Mouse (Mus musculus) kidney, postnatal 4 days (tissue): ENCODE data around the gene Exosc5.

Experiments used
- DNase-seq, 2 experiments: peaks; one replicate each; pipeline ENCODE4 v3.0.0; 2021; ENCODE audit warnings: mixed read lengths in 2 of 2

Exosc5 gene

DNA sequence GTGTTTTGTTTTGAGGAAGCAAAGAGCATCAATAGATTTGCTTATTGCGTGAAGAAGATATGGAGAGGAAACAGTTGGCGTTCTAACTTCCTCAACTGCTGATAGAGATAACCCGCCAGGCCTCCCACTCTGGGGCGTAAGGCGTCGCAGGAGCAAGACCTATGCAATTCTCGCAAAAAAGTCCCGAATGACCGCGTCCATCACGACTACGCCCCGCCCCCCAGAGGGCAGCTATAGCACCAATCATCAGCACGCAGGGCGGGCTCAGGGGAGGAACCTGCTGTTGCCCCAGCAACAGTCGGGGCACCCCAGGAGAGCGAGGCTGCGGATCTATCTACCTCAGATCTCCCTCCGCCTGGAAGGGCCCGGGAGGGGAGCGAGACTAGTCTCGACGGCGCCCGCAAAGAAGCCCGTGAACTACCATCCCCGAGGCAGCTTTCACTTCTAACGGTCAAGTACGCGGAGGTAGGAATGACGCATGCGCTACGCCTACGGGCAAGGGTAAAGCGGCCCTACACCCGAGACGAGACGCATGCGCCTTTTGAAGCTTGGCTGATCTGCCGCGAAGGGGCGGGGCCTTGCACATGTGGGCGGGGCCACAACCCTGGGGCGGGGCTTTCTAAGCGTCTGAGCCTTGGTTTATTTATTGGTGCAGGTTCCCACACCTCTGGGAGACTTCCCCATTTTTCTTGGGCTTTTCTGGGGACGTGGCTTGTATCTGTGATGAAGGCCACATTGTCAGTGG is 21.7 kb downstream of the Exosc5 start, which contains the start of gene B9d2:
TSS of gene B9d2 (plus strand) at position 267 of the 745 bp plus-strand sequence.
- DNase-seq = peak; percentile 98

DNA sequence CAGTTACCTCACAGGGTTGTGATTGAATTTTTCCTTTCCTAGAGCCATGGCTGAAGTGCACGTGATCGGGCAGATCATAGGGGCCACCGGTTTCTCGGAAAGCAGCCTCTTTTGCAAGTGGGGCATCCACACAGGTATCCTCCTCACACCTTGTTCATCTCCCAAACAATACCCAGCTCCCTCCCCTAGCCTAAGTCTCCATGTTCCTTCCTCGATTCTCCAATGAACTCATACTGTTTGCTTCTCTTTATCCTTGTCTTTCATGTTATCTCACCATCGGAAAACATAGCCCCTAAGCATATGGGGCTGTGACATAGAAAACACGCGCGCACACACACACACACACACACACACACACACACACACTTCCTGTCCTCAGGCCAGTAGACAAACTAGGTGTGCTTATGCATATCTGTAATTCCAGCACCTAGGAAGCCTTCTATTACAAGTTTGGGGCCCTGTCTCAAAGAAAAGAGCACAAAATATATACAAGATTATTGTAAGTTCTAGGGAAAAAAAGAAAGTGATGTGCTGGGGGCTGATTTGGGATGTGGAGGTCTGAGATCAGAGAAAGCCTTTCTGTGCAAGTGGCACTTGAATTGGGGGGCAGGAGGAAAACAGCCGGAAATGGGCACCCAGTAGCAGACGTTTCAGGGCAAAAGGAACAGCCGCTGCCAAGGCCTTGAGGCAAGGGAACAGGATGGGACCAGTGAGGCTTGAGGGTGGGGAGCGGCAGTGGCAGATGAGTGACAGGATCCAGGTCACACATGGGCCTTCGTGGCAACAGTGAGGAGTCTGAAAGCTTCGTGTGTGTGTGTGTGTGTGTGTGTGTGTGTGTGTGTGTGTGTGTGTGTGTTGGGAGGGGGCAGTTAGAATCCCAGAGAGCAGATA is 22.6 kb downstream of the Exosc5 start:
- no peak for DNase-seq

DNA sequence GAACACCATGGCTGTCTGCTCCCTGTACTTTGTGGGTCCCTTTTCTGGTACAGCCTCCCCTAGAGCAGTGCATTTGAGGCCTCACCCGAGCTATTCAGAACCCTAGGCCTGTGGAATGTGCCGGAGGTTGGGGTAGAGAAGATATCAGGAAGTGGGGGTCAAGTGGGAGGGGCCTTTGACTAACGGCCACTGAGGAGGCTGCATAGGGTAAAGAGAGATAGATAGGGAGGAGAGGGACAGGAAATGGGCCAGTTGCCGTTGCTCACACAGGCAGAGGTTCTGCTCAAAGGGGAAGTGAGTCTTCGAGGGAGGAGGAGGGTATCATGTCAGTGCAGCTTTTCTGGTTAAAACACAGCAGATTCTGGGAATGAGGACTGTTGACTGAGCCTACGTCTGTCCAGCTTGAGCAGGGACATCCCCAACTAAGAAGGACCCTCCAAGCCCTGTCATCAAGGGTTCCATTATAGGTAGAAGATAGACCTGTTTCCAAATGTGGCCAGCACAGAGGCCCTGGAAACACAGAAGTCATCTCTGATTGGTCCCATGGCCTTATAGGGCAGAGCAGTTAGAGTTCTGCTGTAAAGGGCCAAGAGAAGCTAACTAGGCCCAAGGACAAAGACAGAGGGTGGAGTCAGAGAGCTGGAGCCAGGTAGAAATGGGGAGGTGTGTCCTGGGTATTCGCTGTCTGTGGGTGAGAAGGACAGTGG is 24.7 kb downstream of the Exosc5 start:
- peak; percentile 29 to 49 for DNase-seq

DNA sequence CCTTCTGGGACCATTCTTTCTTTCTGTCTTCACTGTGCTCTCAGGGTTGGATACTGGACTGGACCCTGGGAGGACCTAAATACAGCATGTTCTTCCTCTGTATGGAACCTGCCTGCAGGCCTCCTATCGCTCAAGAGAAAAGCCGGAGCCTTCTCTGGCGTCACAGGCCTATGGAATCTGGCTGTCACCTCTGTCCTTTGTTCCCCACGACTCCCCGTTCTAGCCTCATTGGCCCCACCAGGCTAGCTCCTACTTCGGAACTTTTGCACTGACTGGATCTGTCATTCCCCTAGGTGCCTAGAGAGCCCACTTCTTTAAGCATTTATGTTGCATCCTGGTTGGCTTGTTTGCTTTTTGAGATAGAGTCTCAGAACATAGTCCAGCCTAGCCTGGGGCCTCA is 25.7 kb downstream of the Exosc5 start:
- DNase-seq = no peak

DNA sequence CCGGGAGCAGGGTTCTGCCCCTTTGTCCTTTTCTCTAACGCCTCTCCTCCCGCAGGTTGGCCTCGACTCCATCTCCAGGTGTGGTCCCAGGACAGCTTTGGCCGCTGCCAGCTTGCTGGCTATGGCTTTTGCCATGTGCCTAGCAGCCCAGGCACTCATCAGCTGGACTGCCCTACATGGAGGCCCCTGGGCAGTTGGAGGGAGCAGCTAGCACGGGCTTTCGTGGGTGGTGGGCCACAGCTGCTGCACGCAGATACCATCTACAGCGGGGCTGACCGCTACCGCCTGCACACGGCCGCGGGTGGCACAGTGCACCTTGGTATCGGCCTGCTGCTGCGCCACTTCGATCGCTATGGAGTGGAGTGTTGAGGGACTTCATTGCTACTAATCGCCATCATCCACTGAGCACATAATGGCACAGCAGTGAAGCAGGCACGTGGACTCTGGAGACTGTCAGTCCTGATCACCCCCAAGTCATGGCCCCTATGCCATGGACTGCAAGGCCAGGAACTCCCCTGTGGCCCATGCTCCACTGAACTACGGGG is 27.0 kb downstream of the Exosc5 start:
- no peak for DNase-seq

DNA sequence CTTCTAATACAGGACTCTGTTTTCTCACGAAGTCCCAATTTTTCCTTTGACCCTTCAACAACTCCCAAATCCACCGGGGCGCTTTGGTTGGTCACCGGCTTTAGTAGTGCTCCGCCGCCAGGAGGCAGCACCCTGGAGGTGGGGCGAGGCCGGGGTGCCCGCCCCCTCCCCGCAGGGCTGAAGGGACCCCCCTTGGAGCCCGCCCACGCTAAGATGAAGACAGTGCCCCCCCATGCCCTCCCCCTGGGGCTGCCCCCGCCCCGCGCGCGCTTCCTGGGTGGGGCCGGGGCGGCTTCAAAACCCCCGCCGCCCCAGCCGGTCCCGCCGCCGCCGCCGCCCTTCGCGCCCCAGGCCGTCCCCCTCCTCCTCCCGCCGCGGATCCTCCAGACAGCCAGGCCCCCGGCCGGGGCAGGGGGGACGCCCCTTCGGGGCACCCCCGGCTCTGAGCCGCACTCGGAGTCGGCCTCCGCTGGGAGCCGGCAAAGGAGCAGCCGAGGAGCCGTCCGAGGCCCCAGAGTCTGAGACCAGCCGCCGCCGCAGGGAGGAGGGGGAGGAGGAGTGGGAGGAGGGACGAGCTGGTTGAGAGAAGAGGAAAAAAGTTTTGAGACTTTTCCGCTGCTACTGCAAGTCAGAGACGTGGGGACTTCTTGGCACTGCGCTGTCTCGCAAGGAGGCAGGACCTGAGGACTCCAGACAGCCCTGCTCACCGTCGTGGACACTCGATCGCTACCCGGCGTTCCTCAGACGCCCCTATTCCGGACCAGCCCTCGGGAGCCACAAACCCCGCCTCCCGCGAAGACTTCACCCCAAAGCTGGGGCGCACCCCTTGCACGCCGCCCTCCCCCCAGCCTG is 27.9 kb downstream of the Exosc5 start, which contains the start of gene Tgfb1:
TSS of gene Tgfb1 (plus strand) at position 323 of the 852 bp plus-strand sequence.
- peak; percentile 83 to 88 for DNase-seq

DNA sequence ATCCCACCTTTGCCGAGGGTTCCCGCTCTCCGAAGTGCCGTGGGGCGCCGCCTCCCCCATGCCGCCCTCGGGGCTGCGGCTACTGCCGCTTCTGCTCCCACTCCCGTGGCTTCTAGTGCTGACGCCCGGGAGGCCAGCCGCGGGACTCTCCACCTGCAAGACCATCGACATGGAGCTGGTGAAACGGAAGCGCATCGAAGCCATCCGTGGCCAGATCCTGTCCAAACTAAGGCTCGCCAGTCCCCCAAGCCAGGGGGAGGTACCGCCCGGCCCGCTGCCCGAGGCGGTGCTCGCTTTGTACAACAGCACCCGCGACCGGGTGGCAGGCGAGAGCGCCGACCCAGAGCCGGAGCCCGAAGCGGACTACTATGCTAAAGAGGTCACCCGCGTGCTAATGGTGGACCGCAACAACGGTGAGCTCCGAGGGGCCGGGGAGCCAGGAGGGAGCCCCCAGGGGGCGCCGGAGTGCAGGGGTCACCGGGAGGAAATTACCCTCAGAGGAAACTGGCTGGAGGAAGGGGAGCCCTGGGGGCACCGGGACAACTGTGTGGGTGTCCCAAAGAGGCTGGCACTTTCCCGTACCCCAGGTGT is 28.9 kb downstream of the Exosc5 start:
- DNase-seq = peak; percentile 73 to 77

DNA sequence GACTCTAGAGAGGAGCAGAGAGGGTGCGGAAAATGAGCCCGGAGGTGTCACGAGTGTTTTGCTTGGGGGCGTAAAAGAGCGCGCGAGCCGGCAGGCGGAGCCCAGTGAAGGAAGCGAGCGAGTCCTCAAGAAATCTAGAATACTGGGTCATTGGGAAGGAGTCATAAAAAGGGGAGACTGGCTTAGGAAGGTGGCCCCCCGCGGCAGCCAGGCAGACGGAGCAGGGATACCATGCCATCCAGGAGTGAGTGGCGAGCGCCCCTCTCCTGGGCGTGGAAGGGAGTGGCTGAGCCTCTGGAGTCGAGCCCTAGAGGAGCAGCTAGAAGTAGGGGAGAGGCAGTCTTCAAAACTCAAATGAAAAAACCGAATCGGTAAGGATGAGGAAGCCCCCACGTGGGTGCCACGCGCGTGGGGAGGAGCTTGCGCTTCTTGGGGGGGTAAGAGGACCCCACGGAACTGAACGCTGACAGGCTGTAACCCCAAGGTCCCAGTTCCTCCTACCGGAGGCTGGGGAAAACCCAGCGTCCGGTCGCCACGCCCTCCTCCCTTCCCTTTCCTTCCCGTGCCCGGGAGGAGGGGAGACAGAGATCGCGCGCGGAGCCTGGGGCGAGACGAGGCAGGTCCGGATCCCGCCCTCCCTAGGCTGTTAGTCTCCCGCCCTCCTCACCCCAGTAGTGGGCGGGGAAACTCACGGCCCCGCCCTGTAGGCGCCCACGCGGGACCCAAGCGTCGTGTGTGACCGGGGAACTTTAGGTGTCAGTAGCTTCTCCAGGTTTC is 30.0 kb downstream of the Exosc5 start:
- peak; percentile 75 to 86 for DNase-seq

DNA sequence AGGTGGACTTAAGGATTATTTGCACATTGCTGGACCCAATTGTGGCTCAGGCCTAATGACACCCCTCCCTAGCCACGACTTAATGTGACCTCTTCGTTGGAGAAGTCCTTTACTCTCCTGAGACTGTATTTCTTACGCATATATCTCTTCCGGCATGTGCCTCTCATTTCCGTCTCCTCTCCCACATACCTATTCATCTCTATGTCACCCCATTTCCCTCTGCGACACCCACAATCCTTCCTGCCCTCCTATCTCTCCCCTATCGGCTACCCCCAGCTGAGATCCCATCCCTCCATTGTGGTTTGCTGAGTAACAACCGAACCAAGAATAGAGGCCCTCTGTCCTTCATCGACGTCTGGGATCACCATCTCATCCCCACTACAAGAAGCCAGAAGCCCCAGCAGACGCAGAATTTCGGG is 30.6 kb downstream of the Exosc5 start:
- peak in 1 of 2 experiments; percentile 17 for DNase-seq

DNA sequence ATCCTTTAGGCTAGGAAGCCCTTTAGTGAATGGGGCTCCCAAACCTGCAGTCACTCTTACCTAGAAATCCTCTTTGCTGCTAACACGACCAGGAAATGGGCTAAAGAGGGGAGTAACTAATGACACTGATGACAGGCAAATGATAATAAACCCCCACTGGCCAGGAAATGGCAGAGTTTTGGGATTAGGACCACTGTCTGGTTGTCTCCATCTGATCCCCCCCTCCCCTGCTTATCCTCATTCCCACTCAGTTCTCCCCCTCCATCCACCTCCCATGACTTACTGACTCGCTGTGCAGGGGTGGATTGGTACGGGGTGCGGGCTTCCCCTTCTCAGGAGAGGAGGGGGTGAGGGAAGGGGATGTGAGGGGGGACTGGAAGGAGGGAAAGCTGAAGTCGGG is 31.1 kb downstream of the Exosc5 start:
- DNase-seq = no peak

DNA sequence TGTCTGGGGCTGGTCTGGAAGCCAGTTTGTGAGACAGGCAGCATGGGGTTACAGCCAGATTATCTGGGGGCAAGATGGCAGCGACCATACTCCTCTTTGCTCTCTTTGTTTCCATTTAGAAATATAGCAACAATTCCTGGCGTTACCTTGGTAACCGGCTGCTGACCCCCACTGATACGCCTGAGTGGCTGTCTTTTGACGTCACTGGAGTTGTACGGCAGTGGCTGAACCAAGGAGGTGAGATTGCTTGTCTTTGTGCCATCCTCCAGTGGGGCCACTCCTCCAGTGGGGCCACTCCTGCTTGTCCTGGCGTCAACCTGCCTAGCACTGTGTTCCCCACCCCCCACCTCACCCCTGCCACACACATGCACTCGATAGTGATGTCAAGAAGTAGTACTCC is 35.1 kb downstream of the Exosc5 start:
- no peak for DNase-seq

DNA sequence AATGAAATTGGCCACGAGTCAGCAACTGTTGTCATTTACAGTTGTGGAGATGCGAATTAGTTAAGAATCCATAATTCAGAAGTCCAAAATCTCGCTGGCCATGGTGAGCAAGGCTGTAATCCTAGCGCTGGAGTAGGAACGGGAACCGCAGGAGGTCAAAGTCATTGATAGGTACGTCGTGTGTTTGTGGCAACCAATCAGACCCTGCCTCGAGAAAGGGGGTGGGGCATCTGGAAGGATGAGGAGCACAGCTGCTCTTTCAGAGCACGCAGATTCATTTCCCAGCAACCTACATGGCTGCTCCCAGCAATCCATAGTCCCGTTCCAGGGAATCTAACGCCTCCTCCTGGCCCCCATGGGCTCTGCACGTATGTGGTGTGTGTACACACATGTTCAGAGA is 40.9 kb downstream of the Exosc5 start:
- no peak for DNase-seq

DNA sequence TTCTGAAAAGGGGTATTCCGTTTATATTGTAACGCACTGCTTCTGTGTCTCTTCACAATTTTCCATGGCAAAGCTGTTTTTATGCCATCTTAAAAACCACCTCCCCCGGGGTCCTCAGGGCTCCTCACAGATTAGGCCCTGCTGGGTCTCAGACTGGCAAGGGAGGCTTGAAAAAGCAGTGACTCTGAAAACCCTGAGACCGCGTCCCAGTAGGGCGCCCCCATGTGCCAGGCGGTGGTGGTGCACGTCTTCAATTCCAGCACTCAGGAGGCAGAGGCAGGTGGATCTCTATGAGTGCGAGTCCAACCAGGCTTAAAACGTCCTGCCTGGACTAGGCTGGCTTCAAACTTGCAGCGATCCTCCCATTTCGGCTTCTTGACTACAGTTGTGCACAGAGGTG is 41.8 kb downstream of the Exosc5 start:
- no peak for DNase-seq

DNA sequence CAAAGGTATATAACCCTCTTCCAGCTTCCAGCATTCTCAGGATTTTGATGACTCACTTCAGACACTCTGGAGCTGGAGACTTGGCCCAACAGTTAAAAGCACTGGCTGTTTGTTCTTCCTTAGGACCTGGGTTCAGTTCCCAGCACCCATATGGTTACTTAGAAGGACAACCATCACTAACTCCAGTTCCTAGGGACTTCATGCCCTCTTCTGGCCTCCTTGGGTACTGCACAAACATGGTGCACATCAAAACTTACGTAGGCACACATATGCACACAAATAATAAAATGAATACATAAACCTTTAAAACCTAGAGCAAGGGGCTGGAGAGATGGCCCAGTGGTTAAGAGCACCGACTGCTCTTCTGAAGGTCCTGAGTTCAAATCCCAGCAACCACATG is 43.4 kb downstream of the Exosc5 start:
- no peak for DNase-seq

DNA sequence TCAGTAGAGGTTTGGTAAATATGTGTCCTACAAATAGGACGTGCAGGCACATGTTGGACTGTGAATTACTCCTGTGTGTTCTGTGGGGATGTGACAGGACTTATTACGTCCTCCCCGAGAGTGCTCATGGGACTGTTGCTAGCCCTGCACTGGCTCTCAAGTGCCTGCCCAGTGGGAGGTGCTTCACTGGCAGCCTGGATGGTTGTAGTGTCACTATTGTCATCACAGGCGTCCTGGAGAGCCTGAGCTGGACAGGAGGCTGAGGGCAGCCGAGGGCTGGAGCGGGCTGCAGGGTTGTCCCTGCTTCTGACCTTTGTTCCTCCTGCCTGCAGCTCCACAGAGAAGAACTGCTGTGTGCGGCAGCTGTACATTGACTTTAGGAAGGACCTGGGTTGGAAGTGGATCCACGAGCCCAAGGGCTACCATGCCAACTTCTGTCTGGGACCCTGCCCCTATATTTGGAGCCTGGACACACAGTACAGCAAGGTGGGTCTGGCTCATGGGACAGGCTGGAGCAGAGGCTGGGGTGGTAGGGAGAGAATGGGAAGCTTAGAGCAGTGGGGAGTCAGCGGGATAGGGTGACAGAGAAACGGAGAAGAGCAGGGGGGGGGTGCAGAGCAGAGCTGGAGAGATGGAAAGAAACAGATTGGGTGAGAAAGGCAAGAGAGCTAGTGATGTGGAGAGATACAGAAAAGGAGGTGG is 45.0 kb downstream of the Exosc5 start:
- peak in 1 of 2 experiments; percentile 30 for DNase-seq

DNA sequence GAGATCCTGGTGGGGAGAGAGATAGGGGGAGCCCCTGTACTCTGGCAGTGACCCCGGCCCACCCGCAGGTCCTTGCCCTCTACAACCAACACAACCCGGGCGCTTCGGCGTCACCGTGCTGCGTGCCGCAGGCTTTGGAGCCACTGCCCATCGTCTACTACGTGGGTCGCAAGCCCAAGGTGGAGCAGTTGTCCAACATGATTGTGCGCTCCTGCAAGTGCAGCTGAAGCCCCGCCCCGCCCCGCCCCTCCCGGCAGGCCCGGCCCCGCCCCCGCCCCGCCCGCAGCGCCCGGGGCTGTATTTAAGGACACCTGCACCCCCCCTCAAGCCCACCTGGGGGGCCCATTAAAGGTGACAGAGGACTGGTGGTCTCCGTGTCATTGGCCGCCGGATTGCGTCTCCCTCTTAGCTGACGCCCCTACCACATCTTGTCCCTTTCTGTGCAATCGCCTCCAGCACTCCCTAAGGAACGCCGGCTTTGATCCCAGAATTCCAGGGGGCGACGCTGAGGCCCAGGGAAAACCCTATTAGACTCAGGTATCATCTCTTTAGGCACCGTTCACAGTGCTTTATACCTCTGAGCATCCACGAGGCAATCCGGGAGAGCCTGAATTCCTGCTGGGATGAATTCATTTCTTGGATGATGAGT is 45.9 kb downstream of the Exosc5 start:
- DNase-seq = peak; percentile 32 to 42

DNA sequence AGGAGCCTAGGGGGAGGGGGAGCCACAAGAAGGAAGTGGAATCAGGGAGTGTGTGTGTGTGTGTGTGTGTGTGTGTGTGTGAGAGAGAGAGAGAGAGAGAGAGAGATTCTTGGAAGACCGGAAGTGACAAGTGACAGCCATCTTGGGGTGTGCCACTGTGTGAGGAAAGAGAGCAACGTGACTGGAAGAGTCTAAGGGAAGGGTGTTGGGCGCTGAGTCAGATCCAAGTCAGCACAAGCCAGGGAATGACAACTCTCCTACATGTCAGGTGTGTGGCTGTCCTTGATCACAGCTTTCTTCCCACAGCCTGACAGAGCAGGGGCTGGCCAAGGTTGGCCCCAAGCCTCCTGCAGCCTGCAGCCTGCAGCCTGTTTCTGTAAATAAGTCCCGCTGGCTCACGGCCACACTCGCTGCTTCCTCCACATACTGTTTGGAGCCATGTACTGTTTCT is 46.9 kb downstream of the Exosc5 start:
- DNase-seq = peak; percentile 52 to 63

DNA sequence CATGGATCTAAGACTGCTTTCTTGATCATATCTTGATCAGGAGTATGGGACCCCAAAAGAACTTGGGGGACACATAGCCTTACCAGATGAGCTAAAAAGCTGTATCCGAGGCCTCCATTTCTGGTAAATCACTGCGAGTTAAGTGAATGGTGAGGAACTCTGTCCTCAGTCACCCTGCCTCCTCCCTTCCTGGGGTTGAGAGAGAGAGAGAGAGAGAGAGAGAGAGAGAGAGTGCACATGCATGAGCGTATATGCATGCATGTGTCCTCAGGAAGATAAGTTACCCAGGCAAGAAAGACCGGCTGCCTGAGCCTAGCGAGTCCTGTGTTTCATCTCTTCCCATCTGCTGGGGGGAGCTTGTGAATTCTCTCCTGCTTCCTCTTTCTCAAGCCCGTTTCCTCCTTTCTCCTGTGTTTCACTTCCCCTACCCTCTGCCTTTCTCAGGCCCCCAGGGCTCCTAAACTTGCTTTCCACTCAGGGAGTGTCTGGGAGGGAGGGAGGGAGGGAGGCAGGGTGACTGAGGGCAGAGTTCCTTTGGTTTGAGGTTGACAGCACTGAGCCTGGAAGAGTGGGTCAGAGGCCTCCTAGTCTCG is 47.7 kb downstream of the Exosc5 start:
- peak in 1 of 2 experiments; percentile 25 for DNase-seq
